Mouse (Mus musculus): ENCODE results near the gene Sit1. TPM values are rescaled to one million over a fixed set of nuclear protein-coding genes. Genes with fewer than 3 reads are reported as not detected.

Gene Sit1
- polyA plus RNA-seq, 1 experiment from 2014 or later, result not detected

DNA sequence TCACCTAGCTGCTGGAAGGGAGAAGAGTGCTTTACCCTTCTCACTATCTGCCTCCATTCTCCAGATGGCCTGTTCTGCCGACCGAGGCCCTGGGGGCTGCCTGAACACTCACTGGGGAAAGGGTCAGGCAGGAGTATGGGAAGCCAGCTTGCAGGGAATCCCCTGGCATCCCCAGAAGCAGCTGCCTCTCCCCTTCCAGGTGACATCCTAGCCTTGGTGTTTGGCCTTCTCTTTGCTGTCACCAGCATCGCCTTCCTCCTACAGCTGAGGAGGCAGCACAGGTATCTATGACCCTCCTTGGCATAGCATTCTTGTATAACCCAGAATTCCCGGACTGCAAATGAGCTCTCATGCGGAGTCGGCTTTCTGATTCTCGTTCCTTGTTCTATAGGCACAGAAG lies 29.1 kb upstream of the Sit1 start:
- H3K4me3 ChIP-seq, result no peak overlapping the region
- no peaks in the 10 kb centered on the region for H3K9me3 ChIP-seq
- no peak overlapping the region for H3K4me2 ChIP-seq
- WGBS, result 43% methylated on average over 7 of the region's 7 CpGs
- H3K27ac ChIP-seq (replicated peaks), result no peak overlapping the region
- H3K9ac ChIP-seq, result no peak overlapping the region
- peaks cover 59% of the 10 kb centered on the region for H3K4me1 ChIP-seq
- 0 out of 2 replicates have a peak, but pooled peaks cover 2% of the 10 kb centered on the region for H3K27me3 ChIP-seq (replicated peaks)
- H3K36me3 ChIP-seq, result peaks cover 34% of the 10 kb centered on the region
- ATAC-seq (ENCODE audit: extremely low read depth, insufficient number of reproducible peaks, low FRiP score, low TSS enrichment), result no peak

DNA sequence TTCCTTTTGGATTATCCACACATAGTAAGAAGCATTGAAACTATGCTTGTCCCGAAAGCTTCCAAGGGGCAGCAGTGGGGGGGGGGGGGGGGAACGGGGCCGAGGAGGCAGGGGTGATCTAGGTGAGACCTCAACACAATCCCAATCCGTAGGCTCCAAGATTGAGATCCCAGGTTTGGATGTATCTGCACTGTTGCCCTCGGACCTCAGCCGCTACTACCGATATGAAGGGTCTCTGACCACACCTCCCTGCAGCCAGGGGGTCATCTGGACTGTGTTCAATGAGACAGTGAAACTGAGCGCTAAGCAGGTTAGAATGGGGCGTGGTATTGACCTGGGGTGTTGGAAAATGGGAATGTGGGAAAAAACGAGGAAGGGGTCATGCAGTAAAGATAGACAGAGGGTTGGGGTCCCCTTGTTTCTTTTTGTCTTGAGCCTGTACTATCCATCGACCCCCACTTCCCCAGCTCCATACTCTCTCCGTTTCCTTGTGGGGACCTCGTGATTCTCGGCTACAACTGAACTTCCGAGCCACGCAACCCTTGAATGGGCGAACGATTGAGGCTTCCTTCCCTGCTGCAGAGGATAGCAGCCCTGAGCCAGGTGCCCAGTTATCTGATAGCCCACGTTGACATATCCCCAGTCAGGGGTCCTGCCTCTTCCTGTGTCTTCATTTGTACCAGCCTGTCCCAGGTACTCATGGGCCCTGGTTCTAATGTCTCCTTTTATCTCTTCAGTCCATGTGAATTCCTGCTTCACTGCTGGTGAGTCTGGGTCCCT lies 28.3 kb upstream of the Sit1 start:
- Histone ChIP-seq H3K9me3 (no peaks in the 10 kb centered on the region), H3K4me1 (peaks cover 60% of the 10 kb centered on the region)
- no peak for ATAC-seq (ENCODE audit: extremely low read depth, insufficient number of reproducible peaks, low FRiP score, low TSS enrichment)

DNA sequence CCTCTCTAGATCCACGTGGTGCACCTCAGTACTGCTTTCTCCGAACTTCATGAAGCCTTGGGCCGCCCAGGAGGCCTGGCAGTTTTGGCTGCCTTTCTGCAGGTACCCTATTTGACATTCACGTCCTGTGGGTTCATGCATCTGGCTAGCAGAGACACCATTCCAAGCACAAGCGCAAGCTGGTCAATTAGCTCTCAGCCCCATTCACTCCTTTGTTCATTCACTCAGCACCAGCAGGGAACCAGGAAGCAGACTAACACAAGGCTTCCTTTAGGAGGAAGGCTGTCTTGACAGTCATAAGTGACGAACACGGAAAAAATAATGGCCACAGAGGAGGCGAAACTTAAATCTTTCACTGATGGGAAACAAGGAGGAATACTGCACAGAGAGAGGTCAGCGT lies 25.6 kb upstream of the Sit1 start:
- Histone ChIP-seq H3K4me1 (peaks cover 38% of the 10 kb centered on the region), H3K27ac (replicated peaks) (no peak overlapping the region), H3K9me3 (no peaks in the 10 kb centered on the region), H3K36me3 (no peaks in the 10 kb centered on the region), H3K27me3 (replicated peaks) (peaks cover 11% of the 10 kb centered on the region; the same call in 1 of the 2 replicates), H3K4me2 (peak overlapping the region; percentile 88), H3K4me3 (peak overlapping the region; percentile 58), H3K9ac (peak overlapping the region; percentile 84)
- 33% methylated on average over 9 of the region's 9 CpGs for WGBS
- no peak for ATAC-seq (ENCODE audit: extremely low read depth, insufficient number of reproducible peaks, low FRiP score, low TSS enrichment)

More for the DNA sequence above, 28.3 kb upstream of the Sit1 start:
- Histone ChIP-seq H3K36me3 (peaks cover 26% of the 10 kb centered on the region), H3K4me3 (no peak overlapping the region), H3K9ac (no peak overlapping the region), H3K4me2 (no peak overlapping the region), H3K27ac (replicated peaks) (no peak overlapping the region), H3K27me3 (replicated peaks) (peaks cover 10% of the 10 kb centered on the region; the same call in 1 of the 2 replicates)
- WGBS, result 49% methylated on average over 19 of the region's 19 CpGs

DNA sequence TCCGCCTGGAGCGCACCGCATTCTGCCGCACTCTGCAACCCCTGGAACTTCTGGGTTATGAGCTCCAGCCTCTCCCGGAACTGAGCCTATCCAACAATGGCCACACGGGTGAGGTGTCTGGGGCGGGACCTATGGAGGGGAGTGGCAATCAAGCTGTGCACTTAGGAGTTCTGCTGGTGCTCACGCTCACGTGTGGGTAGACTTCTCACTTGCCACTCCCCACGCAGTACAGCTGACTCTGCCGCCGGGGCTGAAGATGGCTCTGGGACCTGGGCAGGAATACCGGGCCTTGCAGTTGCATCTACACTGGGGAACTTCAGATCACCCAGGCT lies 25.1 kb upstream of the Sit1 start:
- H3K4me3 ChIP-seq, result peak overlapping the region; percentile 58
- peaks cover 33% of the 10 kb centered on the region for H3K4me1 ChIP-seq
- peaks cover 11% of the 10 kb centered on the region; the same call in 1 of the 2 replicates for H3K27me3 ChIP-seq (replicated peaks)
- H3K4me2 ChIP-seq, result peak overlapping the region; percentile 88
- peak; percentile 60; the same call in 1 of the 2 replicates for ATAC-seq (ENCODE audit: extremely low read depth, insufficient number of reproducible peaks, low FRiP score, low TSS enrichment)
- WGBS, result 2% methylated on average over 13 of the region's 13 CpGs
- H3K9me3 ChIP-seq, result no peaks in the 10 kb centered on the region
- H3K27ac ChIP-seq (replicated peaks), result peak overlapping the region; percentile 55; the same call in 1 of the 2 replicates
- H3K36me3 ChIP-seq, result no peaks in the 10 kb centered on the region
- H3K9ac ChIP-seq, result peak overlapping the region; percentile 84

DNA sequence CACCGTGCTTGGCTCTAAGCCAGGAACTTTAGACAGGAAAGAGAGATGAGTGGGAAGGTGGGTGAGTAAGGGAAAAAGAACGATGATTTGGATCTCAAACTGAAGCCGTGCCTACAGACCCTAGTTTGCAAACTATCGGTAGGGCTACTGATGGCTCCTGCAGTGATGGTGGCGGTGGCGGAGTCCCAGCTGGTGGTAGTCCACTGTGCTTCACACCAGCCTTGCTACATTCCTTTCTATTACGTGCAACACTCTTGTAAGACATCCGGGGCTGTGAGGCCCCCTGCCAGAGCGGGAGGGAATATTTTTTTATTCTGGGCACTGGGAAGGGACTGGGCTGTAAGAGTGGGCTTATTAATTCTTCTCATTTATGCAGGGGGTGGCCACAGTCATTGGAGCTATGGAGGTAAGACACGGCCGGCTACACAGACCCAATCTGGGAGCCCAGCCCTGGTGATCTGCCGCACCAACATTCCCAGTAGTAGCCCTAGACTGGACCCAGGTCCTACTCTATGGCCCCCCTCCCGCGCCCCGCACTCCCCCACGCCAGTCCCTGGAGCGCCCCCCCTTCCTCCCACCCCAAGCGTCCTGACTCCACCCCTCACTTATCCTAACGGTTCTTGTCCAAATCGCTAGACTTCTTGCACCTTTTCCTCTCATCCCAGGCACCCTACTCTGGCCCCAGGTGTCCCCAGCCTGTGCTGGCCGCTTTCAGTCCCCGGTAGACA lies 24.6 kb upstream of the Sit1 start:
- WGBS, result 4% methylated on average over 22 of the region's 22 CpGs
- Histone ChIP-seq H3K4me2 (peak overlapping the region; percentile 88), H3K27me3 (replicated peaks) (peaks cover 11% of the 10 kb centered on the region; the same call in 1 of the 2 replicates), H3K4me3 (peak overlapping the region; percentile 58), H3K27ac (replicated peaks) (peak overlapping the region; percentile 55; the same call in 1 of the 2 replicates), H3K9ac (peak overlapping the region; percentile 84), H3K4me1 (peaks cover 32% of the 10 kb centered on the region), H3K36me3 (no peaks in the 10 kb centered on the region), H3K9me3 (no peaks in the 10 kb centered on the region)
- no peak for ATAC-seq (ENCODE audit: extremely low read depth, insufficient number of reproducible peaks, low FRiP score, low TSS enrichment)

DNA sequence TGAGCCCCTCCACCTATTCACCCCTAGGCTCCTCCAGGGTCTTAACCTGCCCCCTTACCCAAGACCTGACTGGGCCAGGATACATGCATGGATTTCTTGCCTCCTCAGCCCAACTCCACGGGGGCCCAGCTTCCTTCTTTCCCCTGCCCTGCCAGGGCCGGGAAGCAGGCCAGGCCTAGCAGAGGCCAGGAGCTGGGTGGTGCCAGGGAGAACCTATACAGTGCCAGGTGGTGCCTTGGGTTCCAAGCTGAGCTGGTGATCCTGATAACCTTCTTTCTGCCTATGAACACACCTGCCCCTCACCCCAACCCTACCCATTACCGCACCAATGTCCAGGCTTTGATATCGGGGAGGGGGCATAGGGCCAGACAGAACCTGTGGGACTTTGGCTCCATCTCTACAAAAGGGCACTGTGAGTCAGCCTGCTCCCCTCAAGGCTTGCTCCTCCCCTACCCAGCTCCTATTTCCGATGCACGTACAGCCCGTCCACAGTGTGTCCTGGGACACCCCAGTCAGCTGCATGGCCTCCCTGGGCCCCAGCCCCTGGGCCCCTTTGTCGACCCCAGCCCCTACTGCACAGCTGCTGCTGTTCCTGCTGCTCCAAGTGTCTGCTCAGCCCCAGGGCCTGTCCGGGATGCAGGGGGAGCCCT lies 23.1 kb upstream of the Sit1 start, which contains the start of gene Car9:
Gene Car9 (plus strand): TSS at position 431 of the 650 bp plus-strand sequence.
- ATAC-seq (ENCODE audit: extremely low read depth, insufficient number of reproducible peaks, low FRiP score, low TSS enrichment), result no peak
- peaks cover 11% of the 10 kb centered on the region; the same call in 1 of the 2 replicates for H3K27me3 ChIP-seq (replicated peaks)
- H3K9me3 ChIP-seq, result no peaks in the 10 kb centered on the region
- WGBS, result 57% methylated on average over 9 of the region's 9 CpGs
- H3K4me1 ChIP-seq, result peaks cover 21% of the 10 kb centered on the region
- H3K36me3 ChIP-seq, result no peaks in the 10 kb centered on the region
- H3K4me2 ChIP-seq, result peak within 1 kb of the TSS; percentile 88
- H3K4me3 ChIP-seq, result peak within 1 kb of the TSS; percentile 58
- no peak within 1 kb of the TSS for H3K27ac ChIP-seq (replicated peaks)
- peak within 1 kb of the TSS; percentile 84 for H3K9ac ChIP-seq

DNA sequence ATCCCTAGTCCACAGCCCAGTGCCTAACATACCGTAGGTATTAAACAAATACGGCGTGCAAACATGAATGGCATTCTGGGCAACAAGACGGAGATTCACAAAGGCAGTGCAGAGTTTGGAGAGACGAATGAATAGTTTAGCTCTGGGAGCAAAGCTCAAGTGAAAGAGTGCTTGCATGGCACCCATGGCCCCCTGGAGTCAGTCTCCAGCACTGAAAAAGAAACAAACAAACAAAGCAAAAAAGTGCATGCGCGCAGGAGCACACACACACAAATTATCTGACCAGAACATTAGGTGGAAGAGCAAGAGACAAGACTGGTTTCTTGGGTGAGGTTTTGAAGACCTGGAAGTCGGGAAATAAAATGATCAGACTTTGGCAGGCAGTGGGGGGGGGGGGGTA lies 22.5 kb upstream of the Sit1 start:
- H3K27ac ChIP-seq (replicated peaks), result no peak overlapping the region
- ATAC-seq (ENCODE audit: extremely low read depth, insufficient number of reproducible peaks, low FRiP score, low TSS enrichment), result no peak
- H3K4me2 ChIP-seq, result no peak overlapping the region
- H3K9ac ChIP-seq, result no peak overlapping the region
- H3K27me3 ChIP-seq (replicated peaks), result peaks cover 11% of the 10 kb centered on the region; the same call in 1 of the 2 replicates
- no peak overlapping the region for H3K4me3 ChIP-seq
- H3K4me1 ChIP-seq, result peaks cover 18% of the 10 kb centered on the region
- no peaks in the 10 kb centered on the region for H3K36me3 ChIP-seq
- 83% methylated on average over 8 of the region's 8 CpGs for WGBS
- H3K9me3 ChIP-seq, result no peaks in the 10 kb centered on the region

DNA sequence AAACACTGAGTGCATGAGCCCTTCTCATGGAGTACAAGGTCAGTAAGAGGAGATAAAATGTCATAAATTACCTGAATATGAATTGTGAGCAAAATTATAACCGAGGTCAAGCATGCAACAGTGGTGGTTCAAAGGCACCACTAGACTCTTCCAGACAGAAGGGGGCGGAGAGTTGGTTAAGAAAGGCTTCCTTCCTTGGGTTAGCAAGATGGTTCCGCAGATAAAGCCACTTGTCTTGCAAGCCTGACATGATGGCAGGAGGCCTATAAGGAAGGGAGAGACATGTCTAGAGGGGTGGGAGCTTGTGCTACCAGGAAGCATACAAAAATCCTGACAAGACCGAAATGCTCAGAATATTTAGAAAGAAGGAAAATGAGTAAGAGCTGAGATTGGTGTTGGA lies 20.7 kb upstream of the Sit1 start:
- peaks cover 20% of the 10 kb centered on the region for H3K4me1 ChIP-seq
- H3K9ac ChIP-seq, result no peak overlapping the region
- no peaks in the 10 kb centered on the region for H3K9me3 ChIP-seq
- no peak overlapping the region for H3K4me2 ChIP-seq
- H3K4me3 ChIP-seq, result no peak overlapping the region
- 68% methylated on average over 4 of the region's 4 CpGs for WGBS
- H3K27ac ChIP-seq (replicated peaks), result no peak overlapping the region
- peaks cover 11% of the 10 kb centered on the region; the same call in 1 of the 2 replicates for H3K27me3 ChIP-seq (replicated peaks)
- H3K36me3 ChIP-seq, result no peaks in the 10 kb centered on the region
- ATAC-seq (ENCODE audit: extremely low read depth, insufficient number of reproducible peaks, low FRiP score, low TSS enrichment), result no peak

DNA sequence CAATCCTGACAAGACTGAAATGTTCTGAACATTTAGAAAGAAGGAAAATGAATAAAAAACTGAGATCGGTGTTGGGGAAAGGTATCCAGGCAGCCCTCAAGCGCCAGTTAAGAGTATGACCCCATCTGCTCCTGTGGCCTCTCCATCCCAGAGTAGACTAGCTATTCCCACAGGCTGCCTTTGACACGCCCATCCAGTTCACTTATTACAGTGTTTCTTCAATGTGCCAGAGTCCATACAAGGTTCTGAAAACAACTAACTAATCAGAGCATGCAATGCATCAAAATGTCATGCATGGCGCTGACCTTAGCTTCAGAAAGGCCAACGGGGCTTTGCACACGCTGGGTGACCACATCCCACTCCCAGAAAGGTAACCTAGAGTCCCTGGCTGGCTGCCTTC lies 20.0 kb upstream of the Sit1 start:
- Histone ChIP-seq H3K36me3 (no peaks in the 10 kb centered on the region), H3K27ac (replicated peaks) (no peak overlapping the region), H3K4me1 (peaks cover 19% of the 10 kb centered on the region), H3K9ac (no peak overlapping the region), H3K4me3 (no peak overlapping the region), H3K27me3 (replicated peaks) (peaks cover 11% of the 10 kb centered on the region; the same call in 1 of the 2 replicates), H3K9me3 (no peaks in the 10 kb centered on the region), H3K4me2 (no peak overlapping the region)
- no peak for ATAC-seq (ENCODE audit: extremely low read depth, insufficient number of reproducible peaks, low FRiP score, low TSS enrichment)
- WGBS, result 73% methylated on average over 6 of the region's 6 CpGs

DNA sequence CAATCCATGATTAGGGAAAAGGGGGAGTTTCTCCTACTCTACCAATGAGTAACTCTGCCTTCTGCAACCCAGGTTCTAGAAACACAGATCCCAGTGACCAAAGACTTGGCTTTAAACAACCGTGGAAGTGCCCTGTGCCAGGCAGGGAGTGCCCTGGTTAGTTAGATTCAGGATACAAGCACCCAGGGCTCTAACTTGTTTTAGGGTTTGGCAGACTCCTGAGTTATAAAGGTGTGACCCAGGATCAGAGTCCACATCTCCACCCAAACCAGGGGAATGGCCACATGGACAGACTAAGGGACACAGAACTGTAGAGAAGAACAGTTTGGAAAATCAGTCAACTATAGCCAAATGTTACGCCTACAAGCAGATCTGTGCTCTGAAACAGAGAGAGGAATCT lies 19.5 kb upstream of the Sit1 start:
- no peaks in the 10 kb centered on the region for H3K9me3 ChIP-seq
- peaks cover 21% of the 10 kb centered on the region for H3K4me1 ChIP-seq
- H3K27ac ChIP-seq (replicated peaks), result no peak overlapping the region
- WGBS, result 64% methylated on average over 2 of the region's 2 CpGs
- no peaks in the 10 kb centered on the region for H3K36me3 ChIP-seq
- no peak overlapping the region for H3K9ac ChIP-seq
- no peak for ATAC-seq (ENCODE audit: extremely low read depth, insufficient number of reproducible peaks, low FRiP score, low TSS enrichment)
- H3K4me3 ChIP-seq, result no peak overlapping the region
- H3K4me2 ChIP-seq, result no peak overlapping the region
- peaks cover 11% of the 10 kb centered on the region; the same call in 1 of the 2 replicates for H3K27me3 ChIP-seq (replicated peaks)
